In genomic region chr4:133087835-133088234, GRCm38 (mm10) we compare ENCODE assay signal across 8 mouse cellular contexts. TPM values are rescaled to one million over a fixed set of nuclear protein-coding genes. Genes with fewer than 3 reads are reported as not detected.
DNase-seq lines count a peak whose midpoint lies in the region; ATAC-seq and TF ChIP-seq lines count a peak whose summit lies in the region.

No protein-coding gene starts in this region.

- H3K4me1 ChIP-seq in forebrain, postnatal 0 days (ENCODE audit: insufficient read depth) = peaks cover 47% of the 10 kb centered on the region
- peaks cover 47% of the 10 kb centered on the region for H3K4me1 ChIP-seq in forebrain, embryonic 14.5 days (ENCODE audit: control insufficient read depth, insufficient read depth, low read length)
- peaks cover 41% of the 10 kb centered on the region for H3K4me1 ChIP-seq in brown adipose tissue, adult 24 weeks (ENCODE audit: control insufficient read depth, insufficient read depth, insufficient read length, low read length)

- no peaks in the 10 kb centered on the region for H3K36me3 ChIP-seq in forebrain, postnatal 0 days (ENCODE audit: insufficient read depth)
- H3K36me3 ChIP-seq in forebrain, embryonic 14.5 days (ENCODE audit: control insufficient read depth, insufficient read depth, low read length) = no peaks in the 10 kb centered on the region

- DNase-seq in forebrain, postnatal 0 days = no peak
- no peak for DNase-seq in forebrain, embryonic 14.5 days (ENCODE audit: low spot score)
- peak; percentile 82 for DNase-seq in heart, postnatal 4 days
- peak; percentile 71 for DNase-seq in lung, postnatal 14 days
- no peak for DNase-seq in embryo, embryonic 10 days (ENCODE audit: low spot score)
- DNase-seq in T-cell, adult 2 months (ENCODE audit: low spot score) = no peak
- DNase-seq in urinary bladder, postnatal 10 days (ENCODE audit: low spot score) = no peak

- no peak overlapping the region for H3K9ac ChIP-seq in forebrain, postnatal 0 days
- H3K9ac ChIP-seq in forebrain, embryonic 14.5 days (ENCODE audit: low read length) = no peak overlapping the region

- no peaks in the 10 kb centered on the region for H3K9me3 ChIP-seq in forebrain, postnatal 0 days (ENCODE audit: low read length)
- H3K9me3 ChIP-seq in forebrain, embryonic 14.5 days (replicated peaks; ENCODE audit: control insufficient read depth, low read length) = no peaks in the 10 kb centered on the region

- no peak overlapping the region for H3K4me3 ChIP-seq in forebrain, postnatal 0 days (ENCODE audit: low read depth, low read length)
- H3K4me3 ChIP-seq in forebrain, embryonic 14.5 days (ENCODE audit: low read depth, low read length) = no peak overlapping the region
- no peak overlapping the region for H3K4me3 ChIP-seq in brown adipose tissue, adult 24 weeks (ENCODE audit: insufficient read depth, low read depth, low read length)

- H3K27me3 ChIP-seq in forebrain, postnatal 0 days (ENCODE audit: insufficient read depth, low read length) = no peaks in the 10 kb centered on the region
- H3K27me3 ChIP-seq in forebrain, embryonic 14.5 days (replicated peaks; ENCODE audit: control insufficient read depth, insufficient read depth, low read length) = 0 out of 2 replicates have a peak, but pooled peaks cover 3% of the 10 kb centered on the region

- TF ChIP-seq CTCF in forebrain, postnatal 0 days (IDR thresholded peaks at IDR 0.05; ENCODE audit: low read depth) = no peak

- 42% methylated on average over 8 of the region's 8 CpGs for WGBS in forebrain, postnatal 0 days
- WGBS in forebrain, embryonic 14.5 days = 48% methylated on average over 8 of the region's 8 CpGs

- no peak for ATAC-seq in forebrain, postnatal 0 days
- no peak for ATAC-seq in forebrain, embryonic 14.5 days

- 0 out of 2 replicates have a peak overlapping the region, but pooled peaks have one; percentile 22 for H3K27ac ChIP-seq in forebrain, postnatal 0 days (ENCODE audit: low read depth, low read length)
- H3K27ac ChIP-seq in forebrain, embryonic 14.5 days (ENCODE audit: low read depth, low read length) = no peak overlapping the region; the same call in 1 of the 2 replicates
- peak overlapping the region; percentile 60 for H3K27ac ChIP-seq in brown adipose tissue, adult 24 weeks (replicated peaks; ENCODE audit: low read depth, low read length)

- H3K4me2 ChIP-seq in forebrain, postnatal 0 days (ENCODE audit: low read depth) = no peak overlapping the region
- H3K4me2 ChIP-seq in forebrain, embryonic 14.5 days (ENCODE audit: low read length) = no peak overlapping the region

RNA-seq across cellular contexts. Expression of gene Wasf2, which starts 42.5 kb away (rescaled TPM):
- total RNA-seq in forebrain, postnatal 0 days (2014; rRNA removed) = 8.1 and 11.3 TPM in 2 replicates
- 15.7 and 24.1 TPM in 2 replicates for polyA plus RNA-seq in forebrain, postnatal 0 days (2015; fragmentation: Nextera tagmentation; extraction: Ambion mirVana)
- polyA plus RNA-seq in forebrain, embryonic 14.5 days (2014; fragmentation: Nextera tagmentation; extraction: Ambion mirVana) = 28.3 and 30.4 TPM in 2 replicates
- 39.6 and 39.8 TPM in 2 replicates for polyA plus RNA-seq in brown adipose tissue, adult 24 weeks (2012; ENCODE audit: insufficient read depth, insufficient read length, missing spikeins)
- total RNA-seq in heart, postnatal 4 days (2021) = 100 to 1,000 TPM; 141 to 149 TPM

Comparison
In these comparisons a context has a peak if more than half of its experiments do, and no peak if none do; other contexts are left out.
1. DNase-seq: peak in heart, postnatal 4 days (single experiment) and lung, postnatal 14 days (single experiment); none in forebrain, postnatal 0 days (single experiment), forebrain, embryonic 14.5 days (single experiment), embryo, embryonic 10 days (single experiment), T-cell, adult 2 months (single experiment) and urinary bladder, postnatal 10 days (single experiment).